Mouse (Mus musculus): ENCODE measurements around the gene Pik3c2b. TPM values are rescaled to one million over a fixed set of nuclear protein-coding genes. Genes with fewer than 3 reads are reported as not detected.
A peak's percentile ranks its signal among the peaks of the same experiment; 100 is the strongest.
"Not testable (repeated sequence)": the region's sequence is repeated elsewhere in the genome, so short reads cannot be mapped to it uniquely, and the experiment has no call there.

The Pik3c2b gene
- total RNA-seq, 2 experiments from 2014 or later = 14.5 to 15.0 TPM

DNA sequence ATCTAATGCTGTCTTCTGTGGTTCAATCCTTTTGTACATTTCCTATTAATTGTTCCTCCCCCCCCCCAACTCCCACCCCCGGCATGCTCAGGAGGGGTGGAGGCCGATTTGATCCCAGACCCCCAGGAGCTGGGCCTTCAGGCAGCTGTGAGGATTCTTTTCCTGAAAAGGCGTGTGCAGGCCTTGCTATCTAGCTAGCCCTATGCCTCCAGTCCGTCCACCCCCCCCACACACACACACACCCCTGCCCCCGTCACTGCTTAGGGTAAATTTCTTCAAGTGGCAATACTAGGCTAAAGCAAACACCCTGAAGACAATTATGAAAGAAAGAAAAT is 12.5 kb upstream of the Pik3c2b start:
- DNase-seq (ENCODE audit: low spot score in 2 of 2) = no peak

DNA sequence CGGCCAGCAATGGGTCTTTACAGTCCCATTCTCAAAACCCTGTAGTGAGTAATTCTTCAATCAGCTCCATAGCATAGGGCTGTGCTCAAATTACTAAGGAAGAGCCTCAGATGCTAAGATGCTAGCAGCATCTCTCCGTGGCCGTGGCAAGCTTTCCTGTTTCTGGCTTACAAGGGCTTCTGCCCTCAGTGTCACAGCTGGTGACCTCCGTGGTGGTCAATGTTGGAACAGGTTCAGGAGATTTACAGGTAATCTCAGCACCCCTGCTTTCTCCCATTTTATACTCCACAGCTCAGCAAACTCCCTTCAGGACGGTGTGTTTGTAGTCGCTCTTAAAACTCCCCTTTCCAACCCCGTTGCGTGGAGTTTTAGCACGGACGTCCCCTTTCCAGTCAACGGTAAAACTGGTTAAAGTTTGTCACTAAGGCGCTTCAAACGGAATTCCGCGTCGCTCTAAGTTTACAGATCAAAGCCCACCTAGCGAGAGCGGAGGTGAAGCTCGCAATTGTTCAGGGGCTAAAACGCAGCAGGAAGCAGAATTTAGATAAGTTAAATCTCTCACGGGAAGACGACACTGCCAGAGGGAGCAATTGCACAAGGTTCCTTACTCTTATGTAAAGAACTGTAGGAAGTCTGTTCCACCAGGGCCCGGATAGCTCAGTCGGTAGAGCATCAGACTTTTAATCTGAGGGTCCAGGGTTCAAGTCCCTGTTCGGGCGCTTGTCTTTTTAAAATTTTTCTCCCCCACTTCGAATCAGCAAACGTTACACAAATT is 12.0 kb upstream of the Pik3c2b start:
- peak; percentile 71 to 86 for DNase-seq (ENCODE audit: low spot score in 2 of 2)

DNA sequence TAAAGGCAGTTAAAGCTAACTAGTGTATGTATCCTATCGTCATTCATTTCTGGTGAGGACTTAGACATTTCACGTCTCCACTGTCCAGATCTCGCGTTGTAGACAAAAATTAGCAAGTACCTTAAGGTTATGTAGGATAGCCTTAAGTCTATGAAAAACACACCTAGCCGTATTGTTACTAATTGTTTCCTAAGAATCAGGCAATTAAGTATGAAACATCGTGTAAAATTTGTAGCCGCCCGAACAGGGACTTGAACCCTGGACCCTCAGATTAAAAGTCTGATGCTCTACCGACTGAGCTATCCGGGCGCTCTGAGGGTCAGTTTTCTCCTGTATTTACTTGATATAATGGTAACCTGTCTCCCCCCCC is 11.4 kb upstream of the Pik3c2b start:
- peak; percentile 24 to 76 for DNase-seq (ENCODE audit: low spot score in 2 of 2)

DNA sequence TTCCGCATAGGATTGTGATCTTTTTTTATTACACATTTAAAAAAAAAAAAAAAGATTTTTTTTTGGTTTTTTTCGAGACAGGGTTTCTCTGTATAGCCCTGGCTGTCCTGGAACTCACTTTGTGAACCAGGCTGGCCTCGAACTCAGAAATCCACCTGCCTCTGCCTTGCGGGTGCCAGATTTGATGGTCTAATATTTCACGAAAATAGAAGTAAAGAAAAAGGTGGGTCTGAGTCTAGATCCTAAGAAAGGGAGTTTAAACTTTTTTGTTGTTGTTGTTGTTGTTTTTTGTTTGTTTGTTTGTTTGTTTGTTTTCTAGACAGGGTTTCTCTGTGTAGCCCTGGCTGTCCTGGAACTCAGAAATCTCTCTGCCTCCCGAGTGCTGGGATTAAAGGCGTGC is 10.8 kb upstream of the Pik3c2b start:
- not testable (repeated sequence) for DNase-seq (ENCODE audit: low spot score in 2 of 2)

DNA sequence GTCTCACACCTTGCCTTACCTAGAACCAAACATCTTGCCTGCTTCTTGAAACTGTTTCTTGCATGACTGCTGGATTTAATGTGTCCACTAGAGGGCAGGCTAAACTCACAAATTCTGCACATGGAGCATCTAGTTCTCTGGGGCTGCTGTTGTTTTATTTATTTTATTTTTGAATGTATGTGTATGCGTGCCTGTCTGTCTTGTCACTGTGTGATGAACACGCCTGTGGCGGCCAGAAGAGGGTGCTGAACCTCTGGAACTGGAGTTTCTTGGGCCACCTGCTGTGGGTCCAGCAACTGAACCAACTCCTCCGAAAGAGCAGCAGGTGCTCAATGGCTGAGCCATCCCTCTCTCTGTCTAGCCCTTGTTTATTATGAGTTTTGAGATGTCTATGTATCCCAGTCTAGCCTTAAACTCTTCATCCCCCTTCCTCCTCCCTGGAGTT is 5.9 kb upstream of the Pik3c2b start:
- DNase-seq (ENCODE audit: low spot score in 2 of 2) = peak in 1 of 2 experiments; percentile 73

DNA sequence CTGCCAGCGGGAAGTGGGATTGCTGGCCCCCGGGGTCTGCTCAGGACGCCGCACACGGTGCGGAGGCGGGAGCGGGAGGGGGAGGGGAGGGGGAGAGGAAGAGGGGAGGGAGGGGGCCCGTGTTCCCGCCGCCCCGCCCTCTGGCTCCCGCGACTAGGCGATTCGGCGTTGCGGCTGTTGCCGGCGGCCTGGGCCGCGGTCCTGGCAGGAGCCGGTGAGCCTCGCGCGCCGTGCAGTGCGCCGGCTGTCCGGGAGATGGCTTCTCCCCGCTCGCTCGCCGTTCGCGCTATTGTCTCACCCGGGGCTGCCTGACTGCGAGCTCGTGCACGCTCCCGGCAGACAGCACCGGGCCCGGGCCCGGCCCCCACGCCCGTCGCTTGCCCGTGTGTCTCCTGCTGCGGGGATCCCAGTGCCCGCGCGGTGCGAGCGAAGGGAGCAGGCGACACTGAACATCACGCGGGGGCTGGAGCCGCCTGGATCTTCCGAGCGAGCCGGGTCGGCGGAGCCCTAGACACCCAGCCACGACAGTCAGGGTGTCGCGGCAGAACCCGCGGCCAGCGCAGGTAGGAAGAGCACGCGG is 484 bp downstream of the Pik3c2b start:
- peak; percentile 56 to 73 for DNase-seq (ENCODE audit: low spot score in 2 of 2)

DNA sequence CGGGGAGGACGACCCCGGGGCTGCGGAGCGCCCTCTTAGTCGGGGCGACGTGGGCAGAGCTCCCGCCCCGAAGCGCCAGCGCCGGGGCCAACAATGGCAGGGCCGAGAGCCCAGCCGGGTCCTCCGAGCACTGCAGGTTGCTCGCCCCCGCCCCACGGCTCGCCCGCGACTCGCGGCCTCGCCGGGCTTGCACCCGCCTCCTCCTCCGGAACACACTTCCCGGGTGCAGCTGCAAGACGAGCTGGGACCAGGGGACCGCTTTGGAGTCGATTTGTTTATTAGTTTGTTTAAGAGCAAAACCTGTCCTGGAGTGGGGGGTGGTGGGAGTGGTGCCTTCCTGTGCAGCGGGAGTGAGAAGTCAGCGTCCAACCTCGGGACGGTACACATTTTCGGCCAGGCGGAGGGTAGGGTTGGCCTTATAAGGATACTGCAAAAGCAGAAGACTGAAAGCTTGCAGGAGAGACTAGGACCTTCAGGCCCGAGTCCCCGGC is 1.0 kb downstream of the Pik3c2b start:
- DNase-seq (ENCODE audit: low spot score in 2 of 2) = peak in 1 of 2 experiments; percentile 22

DNA sequence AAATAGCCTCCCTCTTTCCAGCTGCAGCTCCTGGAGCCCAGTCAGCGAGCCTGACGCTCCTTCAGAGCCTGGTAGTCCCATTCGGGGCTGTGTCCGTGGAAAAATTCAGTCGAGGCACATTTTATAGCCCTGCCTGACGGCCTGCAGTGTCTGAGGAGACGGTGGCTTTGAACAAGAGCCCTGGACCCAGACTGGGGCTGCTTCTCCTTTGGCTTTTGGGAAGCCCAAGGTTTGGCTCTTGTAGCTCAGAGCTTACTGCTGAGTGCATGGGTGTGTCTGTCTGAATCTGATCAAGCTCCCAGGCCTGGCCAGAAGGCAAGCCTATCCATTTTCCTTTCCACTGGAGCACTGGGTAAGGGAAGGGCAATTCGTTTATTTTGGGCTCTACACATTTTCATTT is 2.1 kb downstream of the Pik3c2b start:
- DNase-seq (ENCODE audit: low spot score in 2 of 2) = no peak

DNA sequence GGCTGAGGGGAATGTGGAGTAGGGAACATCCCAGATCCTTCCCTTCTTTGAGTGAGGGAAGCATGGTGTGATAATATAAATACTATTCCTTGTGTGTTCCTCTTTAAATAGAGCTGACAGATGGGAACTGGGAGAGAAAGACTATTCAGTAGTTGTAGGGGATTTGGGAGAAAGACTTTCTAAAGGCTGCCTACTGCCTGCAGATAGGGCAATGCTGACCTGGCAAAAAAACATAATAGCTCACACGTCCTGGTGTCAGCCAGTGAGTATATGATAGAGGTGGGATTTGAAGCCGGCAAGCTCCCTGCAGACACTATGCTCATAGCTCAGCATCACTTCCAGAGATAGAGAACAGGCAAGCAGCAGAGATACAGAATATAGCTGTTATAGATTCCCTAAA is 3.2 kb downstream of the Pik3c2b start:
- DNase-seq (ENCODE audit: low spot score in 2 of 2) = no peak

DNA sequence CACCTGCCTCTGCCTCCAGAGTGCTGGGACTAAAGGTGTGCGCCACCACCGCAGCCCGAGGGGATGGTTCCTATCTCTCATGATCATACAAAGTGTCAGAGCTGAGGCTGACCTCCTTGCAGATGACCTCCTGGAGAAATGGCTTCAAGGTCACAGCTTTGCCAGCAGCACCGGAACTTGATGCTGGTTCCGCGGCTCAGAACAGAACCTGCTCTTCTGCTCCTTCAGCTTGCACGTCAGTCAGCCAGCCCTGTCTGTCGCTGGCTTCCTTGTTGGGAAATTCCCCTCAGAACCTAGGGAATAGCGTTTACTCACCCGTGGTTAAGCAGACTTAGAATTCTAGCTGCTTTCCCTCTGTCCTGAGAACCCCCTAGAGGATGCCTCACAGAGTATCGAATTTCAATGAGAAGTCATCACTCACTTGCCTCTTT is 4.5 kb downstream of the Pik3c2b start:
- no peak for DNase-seq (ENCODE audit: low spot score in 2 of 2)

DNA sequence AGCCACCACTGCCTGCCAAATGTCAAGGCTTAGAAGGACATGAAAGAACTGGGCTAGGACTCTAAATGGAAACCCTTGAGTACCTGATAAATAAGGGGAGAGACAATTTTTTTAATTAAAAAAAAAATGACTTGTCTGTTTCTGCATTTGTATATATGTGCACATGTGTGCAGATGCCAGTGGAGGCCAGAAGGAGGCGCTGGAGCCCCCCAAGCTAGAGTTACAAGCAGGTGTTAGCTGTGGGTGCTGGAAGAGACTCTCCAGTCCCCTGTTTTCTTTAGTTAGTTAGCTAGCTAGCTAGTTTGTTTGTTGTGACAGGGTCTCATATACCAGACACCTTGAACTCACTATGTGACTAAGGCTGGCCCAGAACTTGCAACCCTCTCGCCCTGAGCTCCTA is 6.4 kb downstream of the Pik3c2b start:
- no peak for DNase-seq (ENCODE audit: low spot score in 2 of 2)

DNA sequence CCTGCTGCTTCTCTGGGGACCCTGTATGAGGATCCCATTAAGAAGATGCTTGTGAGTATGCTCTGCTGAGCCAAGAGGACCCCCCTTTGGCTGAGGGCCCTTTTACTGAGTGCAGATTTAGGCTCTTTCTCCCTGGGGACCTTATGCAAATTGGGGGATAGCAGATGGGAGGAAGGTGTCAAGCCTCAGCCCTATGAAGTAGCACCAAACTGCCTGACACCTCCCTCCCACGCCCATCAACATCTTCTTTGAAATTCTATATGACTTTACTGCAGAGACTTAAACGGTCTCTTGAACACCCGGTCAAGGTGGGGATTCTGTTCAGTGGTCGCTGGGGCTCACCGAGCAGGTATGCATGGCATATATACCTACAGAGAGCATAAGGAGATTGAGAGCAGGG is 7.6 kb downstream of the Pik3c2b start:
- DNase-seq (ENCODE audit: low spot score in 2 of 2) = no peak

DNA sequence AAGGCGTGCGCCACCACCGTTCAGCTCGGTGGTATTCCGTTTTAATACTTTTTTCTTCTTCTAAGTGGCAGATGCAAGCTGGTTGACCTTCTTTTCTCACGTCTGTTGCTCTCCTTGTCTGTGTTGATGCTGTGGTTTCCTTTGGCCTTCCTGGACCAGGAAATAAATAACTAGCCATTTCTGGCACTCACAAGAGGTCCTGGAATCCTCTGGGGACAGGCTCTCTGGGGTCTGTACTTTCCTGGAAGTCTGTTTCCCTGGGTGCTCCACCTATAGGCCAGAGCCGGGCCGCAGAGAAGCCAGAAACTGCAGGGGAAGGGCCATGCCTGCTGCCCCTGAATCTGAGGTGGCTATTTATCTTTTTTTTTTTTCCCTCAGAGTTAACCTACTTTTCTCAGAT is 8.9 kb downstream of the Pik3c2b start:
- no peak for DNase-seq (ENCODE audit: low spot score in 2 of 2)

DNA sequence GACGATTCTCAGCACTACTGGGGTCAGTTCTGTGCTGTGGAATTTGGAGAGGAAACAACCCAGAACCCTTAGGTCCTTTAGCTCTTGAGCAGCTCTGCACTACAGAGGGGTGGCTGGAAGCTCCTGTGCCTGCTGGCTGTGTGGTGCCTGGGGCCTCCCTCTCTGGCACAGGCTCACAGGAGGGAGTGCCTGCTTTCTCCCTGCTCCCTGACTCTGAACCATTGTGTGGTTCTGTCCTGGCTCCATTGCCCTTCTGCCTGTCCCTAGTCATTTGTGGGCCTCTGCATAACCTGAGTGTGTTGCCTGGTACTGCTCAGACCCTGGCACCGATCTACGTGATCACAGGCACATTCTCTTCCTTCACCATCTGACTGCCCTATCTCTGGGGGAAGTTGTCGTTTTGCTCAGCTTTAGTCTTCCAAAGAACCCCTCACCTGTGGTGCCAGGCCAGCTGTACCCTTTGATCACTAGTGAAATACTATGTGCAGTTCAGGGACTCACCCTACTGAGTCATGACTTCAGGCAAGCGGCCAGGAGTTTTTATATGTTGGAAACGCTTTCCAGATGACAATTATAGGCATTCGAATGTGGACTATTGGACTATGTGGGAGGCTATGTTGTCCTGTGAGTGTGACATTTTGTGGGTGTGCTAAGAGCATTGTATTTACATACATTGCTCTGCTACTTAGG is 12.0 kb downstream of the Pik3c2b start:
- DNase-seq (ENCODE audit: low spot score in 2 of 2) = no peak

DNA sequence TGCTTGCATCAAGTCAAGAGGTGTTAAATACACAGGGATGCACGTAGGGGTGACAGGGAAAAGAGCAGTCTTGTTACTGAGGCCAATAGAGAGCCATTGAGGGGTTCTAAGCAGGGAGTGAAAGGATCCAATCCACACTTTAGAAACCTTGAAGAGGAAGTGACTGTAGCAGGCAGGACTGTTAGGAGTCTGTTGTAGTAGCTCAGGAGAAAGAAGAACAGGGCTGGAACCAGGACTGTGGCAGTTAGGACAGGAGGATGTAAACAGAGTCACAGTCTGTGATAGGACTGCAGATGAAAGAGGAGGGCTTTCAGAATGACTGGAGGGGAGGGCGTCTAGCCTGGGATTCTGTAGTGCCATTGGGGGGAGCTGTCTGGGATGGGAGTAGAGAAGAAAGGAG is 14.1 kb downstream of the Pik3c2b start:
- no peak for DNase-seq (ENCODE audit: low spot score in 2 of 2)

DNA sequence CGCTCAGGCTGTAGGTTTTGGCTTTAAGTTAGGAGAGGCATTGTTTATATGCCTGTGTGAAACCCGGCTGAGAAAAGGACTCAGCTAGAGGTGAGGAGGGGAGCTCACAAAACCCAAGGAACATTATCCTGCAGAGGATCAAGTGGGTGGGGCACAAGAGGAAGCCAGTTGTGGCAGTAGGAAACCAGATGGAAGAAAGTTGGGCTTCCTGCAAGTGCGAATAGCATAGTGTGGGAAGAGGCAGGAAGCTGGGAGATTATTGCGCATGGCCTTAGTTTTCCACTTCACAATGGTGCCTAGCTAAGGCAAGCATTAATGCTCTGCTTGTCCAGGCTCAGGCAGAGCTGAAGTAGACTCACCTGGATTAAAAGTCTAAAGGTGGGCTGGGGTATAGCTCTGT is 15.2 kb downstream of the Pik3c2b start:
- DNase-seq (ENCODE audit: low spot score in 2 of 2) = no peak

DNA sequence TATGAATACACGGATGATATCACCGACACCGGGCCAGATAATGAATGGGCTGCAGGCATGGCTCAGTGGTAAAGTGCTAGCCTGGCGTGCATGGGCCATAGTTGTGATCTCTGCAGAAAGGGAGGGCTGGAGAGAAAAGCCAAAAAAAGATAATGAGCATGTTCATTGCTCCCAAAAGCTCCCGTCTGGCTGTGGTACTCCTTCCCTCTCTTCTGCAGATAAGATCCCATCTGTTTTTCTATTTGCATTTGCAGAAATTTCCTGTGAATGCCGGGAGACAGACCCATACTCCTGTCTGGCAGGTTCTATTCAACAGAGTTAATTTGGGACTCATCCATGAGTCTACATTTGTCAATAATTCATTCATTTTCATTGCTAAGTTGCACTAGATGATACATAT is 17.7 kb downstream of the Pik3c2b start:
- peak in 1 of 2 experiments; percentile 64 for DNase-seq (ENCODE audit: low spot score in 2 of 2)

DNA sequence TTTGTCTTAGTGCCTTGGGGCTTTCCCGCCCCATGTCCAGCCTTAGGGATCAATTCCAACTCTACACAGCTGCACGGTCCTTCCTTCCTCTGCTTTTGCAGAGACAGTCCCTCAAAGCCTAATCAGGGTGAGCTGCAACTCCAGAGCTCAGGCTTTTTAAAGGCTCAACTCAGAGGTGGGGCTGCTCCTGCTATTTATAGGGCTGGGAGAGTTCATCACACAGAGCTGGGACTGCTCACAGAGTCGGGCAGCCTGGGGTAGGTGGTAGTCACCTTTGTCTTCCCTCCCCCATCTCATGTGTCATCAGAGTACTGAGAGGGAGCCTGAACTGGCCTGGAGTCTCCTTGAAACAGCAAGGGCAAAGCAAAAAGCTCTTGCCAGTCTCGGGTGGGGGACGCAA is 22.8 kb downstream of the Pik3c2b start:
- no peak for DNase-seq (ENCODE audit: low spot score in 2 of 2)

DNA sequence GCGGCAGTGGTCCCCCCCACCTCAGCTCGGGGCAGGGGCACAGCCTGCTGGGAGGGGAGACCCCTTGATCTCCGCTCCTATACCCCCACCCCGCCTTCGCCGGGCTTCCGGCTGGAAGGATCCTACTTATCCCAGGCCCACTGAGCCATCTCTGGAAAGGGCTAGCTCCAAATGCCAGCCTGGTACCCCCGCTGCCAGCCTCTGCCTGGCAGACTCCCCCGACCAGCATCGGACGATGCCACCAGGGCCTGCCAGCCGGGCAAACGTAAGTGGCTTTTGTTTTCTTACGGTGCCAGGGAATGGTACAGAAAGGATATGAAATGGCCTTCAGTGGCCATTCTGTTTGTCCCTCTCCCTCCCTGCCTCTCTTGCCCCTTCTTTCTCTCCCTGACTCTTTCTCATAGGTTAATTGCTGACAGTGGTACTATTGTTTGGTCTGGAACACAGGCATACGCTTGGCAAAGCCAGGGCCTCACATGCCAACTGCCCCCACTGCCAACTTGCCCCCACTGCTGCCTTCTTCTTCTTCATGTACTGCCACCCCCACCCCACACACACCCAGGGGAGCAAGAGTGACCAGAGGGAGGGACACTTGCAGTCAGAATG is 23.3 kb downstream of the Pik3c2b start:
- DNase-seq (ENCODE audit: low spot score in 2 of 2) = peak in 1 of 2 experiments; percentile 66

DNA sequence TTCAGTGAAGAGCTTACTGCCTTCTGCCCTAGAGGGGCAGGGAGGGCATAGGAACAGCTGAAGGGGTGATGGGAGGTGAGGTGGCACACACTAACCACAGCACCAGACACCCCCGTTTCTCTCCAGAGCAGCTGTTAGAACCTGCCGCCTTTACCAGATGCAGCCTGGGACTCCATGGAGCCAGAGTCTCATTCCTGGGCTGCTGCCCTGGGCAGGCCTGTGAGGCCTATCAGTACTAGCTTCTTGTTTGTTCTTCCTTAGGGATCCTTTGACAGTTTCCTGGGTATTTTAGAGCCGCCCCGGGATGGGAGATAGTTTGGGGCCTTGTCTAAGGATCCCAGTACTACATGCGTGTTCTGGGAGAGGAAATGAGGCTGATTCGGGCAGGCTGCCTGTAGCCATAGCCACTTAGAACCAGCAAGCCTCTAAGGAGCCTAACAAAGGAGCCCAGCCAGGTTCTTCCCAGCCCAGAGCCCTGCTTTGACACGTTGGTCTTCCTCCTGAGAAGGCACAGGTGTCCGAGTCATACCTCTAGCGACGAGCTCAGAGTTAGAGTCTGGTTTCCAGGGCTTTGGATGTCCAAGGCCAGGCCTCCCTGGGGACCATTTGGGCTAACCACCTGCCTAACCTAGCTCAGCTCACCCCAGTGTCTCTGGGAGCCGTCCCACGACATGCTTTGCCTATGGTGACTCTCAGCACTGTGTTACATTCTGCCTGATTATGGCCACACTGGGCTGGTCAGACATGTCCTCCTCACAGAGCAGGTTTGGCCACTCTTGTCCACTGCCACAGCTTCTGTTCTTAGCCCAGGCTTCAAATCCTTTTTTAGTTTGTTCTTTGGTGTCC is 24.0 kb downstream of the Pik3c2b start:
- no peak for DNase-seq (ENCODE audit: low spot score in 2 of 2)

DNA sequence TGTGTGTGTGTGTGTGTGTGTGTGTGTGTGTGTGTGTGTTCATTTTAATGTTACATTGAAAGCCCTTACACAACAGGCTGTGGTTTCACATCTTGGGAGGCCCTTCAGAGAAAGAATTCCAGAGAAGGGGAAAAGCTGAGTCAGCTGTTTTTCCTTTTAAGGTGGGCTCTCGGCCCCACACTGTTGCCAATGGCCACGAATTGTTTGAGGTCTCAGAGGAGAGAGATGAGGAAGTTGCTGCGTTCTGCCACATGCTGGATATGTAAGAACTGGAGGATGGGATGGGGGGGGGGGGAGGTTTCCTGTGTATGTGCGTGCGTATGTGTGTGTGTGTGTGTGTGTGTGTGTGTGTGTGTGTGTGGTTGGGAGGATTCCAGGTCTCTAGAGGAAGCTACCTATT is 24.7 kb downstream of the Pik3c2b start:
- DNase-seq (ENCODE audit: low spot score in 2 of 2) = no peak
